Mouse (Mus musculus) cerebellum, adult 11 months (tissue): Measurements from ENCODE around the gene Tmem88.
"Not testable (repeated sequence)": the region's sequence is repeated elsewhere in the genome, so short reads cannot be mapped to it uniquely, and the experiment has no call there.

Experiments
- DNase-seq: peaks from one replicate; pipeline ENCODE4 v3.0.0; 2022

Gene Tmem88

GRCm38 (mm10) chr11:69403691-69404594 is 5.9 kb upstream of the Tmem88 start:
- DNase-seq, result peak; percentile 21

DNA sequence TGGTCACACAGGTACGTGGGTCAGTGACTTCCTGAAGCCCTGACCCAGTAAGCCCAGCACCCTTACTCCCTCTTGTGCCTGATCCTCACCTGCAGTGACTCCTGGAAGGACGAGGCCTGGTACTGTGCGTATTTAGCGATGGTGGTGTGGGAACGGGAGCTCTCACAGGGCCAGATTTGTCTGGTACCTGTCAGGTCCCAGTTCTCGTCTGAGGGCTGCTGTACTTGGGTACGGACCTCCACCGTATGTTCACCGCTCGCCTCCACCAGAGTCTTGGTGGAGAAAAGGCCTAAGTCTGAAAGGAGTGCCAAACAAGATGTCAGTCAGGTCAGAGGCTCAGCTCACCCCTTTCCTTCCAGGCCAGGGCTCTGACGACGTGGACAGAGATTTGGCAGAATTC is 4.0 kb upstream of the Tmem88 start:
- DNase-seq, result peak; percentile 35

DNA sequence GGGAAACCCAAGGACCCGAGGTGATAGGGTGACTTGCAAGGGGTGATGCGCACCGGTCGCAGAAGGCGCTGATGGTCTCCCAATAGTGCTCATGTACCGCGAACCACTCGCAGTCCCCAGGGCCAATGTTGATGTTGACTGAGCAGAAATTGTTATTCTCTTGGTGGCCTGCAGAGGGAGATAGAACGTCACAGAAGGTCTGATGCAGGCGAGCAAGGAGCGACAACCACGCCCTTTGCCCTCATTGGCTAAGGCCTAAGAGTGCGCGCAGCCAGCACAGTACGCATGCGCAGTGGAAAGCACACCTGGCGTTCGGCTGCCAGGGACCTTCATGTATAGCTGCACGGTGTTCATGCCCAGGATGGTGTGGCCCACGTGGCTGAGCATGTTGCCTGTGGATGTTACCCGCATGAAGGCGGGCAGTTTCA is 3.2 kb upstream of the Tmem88 start:
- peak; percentile 94 for DNase-seq

GRCm38 (mm10) chr11:69400083-69400850 is 2.2 kb upstream of the Tmem88 start:
- DNase-seq, result peak; percentile 40

DNA sequence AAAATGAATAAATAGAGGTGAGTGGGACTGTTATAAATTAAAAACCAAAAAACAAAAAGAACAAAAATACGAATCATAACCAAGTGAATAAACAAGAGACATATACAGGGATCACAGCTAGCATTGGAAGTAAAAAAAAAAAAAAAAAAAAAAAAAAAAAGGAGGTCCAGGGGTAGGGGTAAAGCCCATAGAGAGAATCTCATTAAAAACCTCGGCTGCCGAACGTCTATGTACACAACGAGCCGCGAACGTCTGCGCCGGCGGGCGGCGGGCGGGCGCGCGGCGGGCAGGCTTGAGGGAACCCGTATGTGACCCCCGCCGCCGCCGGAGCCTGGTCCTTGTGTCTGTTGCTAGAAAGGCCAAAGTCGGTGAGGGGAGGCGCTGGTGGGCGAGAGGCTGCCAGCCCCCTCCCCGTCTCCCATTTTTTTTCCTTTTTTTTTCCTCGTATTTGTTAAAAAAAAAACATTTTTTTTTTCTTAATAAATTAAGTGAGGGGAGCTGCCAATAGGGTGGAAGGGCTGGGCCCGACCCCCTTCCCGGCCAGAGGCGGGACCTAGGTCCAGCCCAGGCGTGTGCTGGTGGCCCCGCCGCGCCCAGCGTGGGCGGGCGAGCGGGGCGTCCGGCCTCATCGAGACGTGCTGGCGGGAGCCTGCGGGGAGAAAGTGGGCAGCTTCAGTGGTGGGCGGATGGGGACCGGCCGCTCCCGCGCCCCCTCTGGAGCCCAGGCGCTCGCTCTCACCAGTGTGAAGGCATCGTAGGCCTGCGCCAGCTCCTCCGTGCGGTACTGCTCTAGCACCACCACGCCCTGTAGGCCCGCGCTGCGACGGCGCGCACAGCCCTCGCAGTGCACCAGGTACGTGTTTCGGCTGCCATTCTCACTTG is 1.4 kb upstream of the Tmem88 start:
- peak; percentile 41 for DNase-seq

DNA sequence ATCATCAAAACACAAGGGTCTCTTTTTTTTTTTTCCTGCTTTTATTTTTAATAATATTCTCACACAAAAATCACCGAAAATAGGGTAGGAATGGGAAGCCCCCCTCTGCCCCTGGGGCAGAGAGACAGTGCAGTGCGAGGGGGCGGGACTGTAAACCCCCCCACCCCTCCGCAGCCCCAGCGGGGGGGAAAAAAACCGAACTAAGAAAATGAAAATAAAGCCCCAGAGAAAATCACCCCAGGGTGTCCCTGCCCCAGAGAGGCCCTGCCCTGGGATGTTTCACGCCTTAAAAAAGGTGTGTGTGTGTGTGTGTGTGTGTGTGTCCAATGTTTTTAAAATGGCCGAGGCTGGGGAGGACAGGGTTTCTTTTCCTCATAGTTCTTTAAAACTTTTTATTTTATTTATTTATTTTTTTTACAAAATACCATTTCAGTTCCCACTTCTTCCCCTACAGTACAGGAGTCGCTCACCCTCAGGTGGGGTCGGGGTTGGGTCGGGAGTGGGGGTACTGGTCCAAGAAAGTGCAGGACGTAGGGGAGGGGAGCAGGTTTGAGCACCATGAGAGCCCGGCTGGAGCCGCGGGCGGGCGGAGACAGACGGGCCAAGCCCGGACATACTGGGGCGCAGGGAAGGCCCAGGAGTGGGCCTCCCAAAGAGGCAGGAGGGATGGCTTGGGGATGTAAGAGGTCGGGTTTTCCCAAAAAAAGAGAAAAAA is 609 bp upstream of the Tmem88 start:
- peak; percentile 46 for DNase-seq

DNA sequence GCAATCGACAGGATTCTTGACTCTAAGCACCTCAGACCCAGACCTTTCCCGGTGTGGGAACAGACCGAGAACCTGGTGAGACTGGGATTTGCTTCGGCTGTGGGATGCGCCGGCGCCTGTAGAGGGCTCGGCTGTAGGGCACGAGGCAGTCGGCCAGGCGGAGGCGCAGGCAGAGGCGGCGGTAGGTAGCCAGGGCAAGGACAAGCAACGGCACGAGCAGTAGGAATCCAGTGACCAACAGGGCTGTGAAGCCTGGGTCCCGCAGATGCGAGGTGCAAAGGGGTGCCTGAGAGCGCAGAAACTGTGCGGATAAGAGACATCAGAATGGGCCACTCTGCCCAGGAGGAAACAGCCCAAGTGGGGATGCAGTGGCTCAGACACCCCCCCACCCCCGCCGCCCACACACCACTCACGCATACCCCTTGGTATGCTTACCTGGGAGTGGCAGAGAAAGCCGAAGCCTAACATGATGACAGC is 415 bp downstream of the Tmem88 start:
- DNase-seq, result peak; percentile 65

GRCm38 (mm10) chr11:69396772-69397171 is 1.3 kb downstream of the Tmem88 start:
- DNase-seq, result peak; percentile 38

- peak; percentile 96 for DNase-seq
Observed at GRCm38 (mm10) chr11:69395634-69396373, 2.2 kb downstream of the Tmem88 start.

DNA sequence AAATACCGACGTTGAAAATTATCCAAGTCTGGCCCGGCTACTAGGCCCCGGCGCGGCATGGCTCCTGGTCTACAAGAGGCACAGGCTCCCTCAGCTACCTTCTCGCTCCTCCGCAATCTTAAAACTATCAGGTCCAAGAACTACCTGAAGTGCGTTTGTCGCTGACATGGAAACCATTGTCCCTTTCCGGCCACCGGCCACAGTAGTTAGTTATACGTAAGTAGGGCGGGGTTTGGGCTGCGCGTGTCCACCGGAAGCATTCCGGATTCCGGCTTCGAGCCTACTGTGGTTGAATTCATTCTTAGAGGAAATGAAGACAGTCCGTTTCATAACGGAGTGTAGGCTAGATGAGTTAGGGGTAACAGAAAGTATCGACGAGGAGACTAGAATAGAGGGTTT is 2.8 kb downstream of the Tmem88 start, which contains the start of the genes Naa38 and Cyb5d1:
Gene Naa38 (plus strand): TSS at position 253 of the 399 bp plus-strand sequence.
Gene Cyb5d1 (minus strand): TSS at position 397 of the 399 bp plus-strand sequence.
- DNase-seq, result peak; percentile 91

GRCm38 (mm10) chr11:69394591-69395167 is 3.4 kb downstream of the Tmem88 start:
- not testable (repeated sequence) for DNase-seq

DNA sequence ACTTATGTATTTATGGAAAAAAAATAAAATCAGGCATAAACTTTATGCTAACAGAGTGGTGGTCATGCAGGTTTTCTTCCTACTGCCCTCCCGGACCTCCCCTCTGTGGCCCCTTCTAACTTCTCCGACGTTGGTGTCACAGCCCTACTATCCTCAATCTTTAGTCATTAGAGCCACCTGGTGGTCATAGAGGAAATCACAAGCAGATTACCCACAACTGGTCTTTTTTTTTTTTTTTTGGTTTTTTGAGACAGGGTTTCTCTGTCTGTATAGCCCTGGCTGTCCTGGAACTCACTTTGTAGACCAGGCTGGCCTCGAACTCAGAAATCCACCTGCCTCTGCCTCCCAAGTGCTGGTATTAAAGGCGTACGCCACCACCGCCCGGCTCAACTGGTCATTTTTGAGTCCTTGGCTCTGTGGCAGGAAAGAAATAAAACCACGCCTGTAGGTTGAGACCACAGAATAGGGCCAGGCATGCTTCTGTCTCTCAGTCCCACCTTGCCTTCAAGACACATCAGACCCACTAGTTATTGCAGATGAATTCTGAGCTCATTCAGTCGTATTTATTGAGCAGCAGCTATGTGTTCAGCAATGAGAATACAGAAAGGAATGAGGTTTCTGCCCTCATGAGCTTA is 7.5 kb downstream of the Tmem88 start:
- peak; percentile 65 for DNase-seq

GRCm38 (mm10) chr11:69389531-69390399 is 8.3 kb downstream of the Tmem88 start:
- peak; percentile 45 for DNase-seq

DNA sequence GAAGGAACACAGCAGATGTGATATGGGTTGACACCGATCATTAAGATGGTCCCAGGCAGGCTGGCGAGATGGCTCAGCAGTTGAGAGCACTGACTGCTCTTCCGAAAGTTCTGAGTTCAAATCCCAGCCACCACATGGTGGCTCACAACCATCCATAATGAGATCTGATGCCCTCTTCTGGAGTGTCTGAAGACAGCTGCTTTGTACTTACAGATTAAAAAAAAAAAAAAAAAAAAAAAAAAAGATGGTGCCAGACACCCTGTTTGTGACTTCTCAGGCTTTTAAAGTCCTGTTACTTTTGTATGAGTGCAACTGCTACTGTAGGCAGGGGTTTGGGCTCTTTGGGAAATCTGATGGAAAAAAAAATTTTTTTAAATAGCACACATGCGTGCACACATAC is 9.4 kb downstream of the Tmem88 start:
- DNase-seq, result no peak

DNA sequence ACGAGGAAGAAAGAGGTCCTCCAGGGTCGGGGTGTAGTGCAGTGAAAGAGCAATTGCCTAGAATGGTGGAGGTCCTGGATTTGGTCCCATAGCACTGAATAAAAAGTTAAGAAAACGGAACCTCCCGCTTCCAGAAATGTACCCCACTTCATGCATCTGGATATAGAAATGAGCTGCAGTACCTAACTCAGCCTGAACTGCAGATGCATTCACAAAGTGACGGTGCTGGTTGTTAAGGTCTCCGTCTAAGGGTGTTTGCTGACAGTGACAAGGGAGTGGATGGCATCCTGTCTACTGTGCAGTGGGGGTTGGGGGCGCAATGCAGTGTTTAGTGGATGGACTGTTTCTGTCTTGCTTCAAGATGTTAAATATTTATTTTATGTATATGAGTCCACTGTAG is 11.3 kb downstream of the Tmem88 start:
- DNase-seq, result no peak

- DNase-seq, result no peak
Observed at GRCm38 (mm10) chr11:69384979-69385378, 13.1 kb downstream of the Tmem88 start.

DNA sequence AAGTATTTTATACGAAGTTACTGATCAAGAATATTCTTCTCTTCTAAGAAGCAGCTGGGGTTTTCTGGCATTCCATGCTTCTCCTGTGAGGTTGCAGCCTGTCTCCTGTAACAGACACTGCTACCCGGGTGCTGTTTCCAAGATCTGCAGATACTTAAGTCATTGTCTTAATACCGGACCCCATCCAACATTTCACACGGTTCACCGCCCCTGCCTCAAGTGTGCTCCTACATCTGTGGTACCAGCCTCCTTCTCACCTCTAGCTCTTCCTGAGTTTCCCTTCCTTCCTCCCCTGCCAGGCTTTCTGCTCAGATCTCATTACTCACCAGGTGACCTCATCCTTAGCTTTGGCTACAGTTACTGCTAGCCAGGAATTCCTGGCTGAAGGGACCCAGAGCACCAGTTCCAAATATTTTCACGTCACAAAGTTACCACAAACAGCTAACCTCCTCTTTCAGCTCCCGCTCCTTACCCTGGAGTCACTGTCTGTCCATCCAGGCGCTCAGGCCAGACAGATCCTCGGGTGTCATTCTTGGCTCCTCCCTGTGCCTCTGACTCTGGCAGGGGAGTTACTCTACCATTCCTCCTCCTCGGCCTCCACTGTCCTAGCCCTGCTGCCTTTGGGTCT is 15.4 kb downstream of the Tmem88 start:
- no peak for DNase-seq

GRCm38 (mm10) chr11:69381356-69381755 is 16.7 kb downstream of the Tmem88 start:
- DNase-seq, result peak; percentile 60

DNA sequence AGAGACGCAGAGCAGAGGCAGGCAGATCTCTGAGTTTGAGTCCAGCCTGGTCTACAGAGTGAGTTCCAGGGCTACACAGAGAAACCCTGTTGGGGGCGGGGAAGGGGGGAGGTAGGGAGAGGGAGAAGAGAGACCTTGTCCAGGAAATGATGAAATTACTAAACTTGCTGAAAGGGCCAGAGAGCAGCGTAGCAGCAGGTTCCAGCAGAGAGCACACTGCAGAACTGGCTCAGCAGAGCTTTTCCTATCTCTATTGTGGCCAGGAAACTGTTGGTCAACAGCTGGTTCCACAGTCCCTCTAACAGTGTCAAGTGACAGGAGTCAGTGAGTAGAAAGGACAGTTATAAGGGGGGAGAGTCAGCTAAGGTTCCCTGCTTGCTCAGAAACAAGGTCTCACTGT is 18.4 kb downstream of the Tmem88 start:
- no peak for DNase-seq
